Mouse (Mus musculus) urinary bladder, postnatal 14 days (tissue): ENCODE measurements around the gene Nudt2.
A peak's percentile ranks its signal among the peaks of the same experiment; 100 is the strongest.

ENCODE experiments used
- DNase-seq: peaks from one replicate; pipeline ENCODE4 v3.0.0; 2021; ENCODE audit warnings: low spot score

Gene Nudt2

GRCm38 (mm10) chr4:41522136-41522535, 57.2 kb downstream of the Nudt2 start:
- no peak for DNase-seq

- no peak for DNase-seq
These were observed 57.8 kb downstream of the Nudt2 start for GRCm38 (mm10) chr4:41522788-41523187.

GRCm38 (mm10) chr4:41523839-41524238, 58.9 kb downstream of the Nudt2 start:
- no peak for DNase-seq

GRCm38 (mm10) chr4:41524829-41525228, 59.9 kb downstream of the Nudt2 start:
- DNase-seq = no peak

- DNase-seq = no peak
These were observed 61.6 kb downstream of the Nudt2 start for GRCm38 (mm10) chr4:41526553-41526952.

- DNase-seq = no peak
These were observed 62.1 kb downstream of the Nudt2 start for GRCm38 (mm10) chr4:41527076-41527475.

GRCm38 (mm10) chr4:41527996-41528395, 63.0 kb downstream of the Nudt2 start:
- peak; percentile 21 for DNase-seq
